Mouse (Mus musculus) c-Kit-positive CD71-positive TER-119-positive erythroid progenitor cells, embryonic 14.5 days (primary cell): Measurements from ENCODE around the gene Galnt17.
A peak's percentile ranks its signal among the peaks of the same experiment; 100 is the strongest.

Experiments used
- DNase-seq: peaks from one replicate; pipeline ENCODE4 v3.0.0-alpha.2; 2013; ENCODE audit warnings: low spot score

The Galnt17 gene

GRCm38 (mm10) chr5:131019346-131019965, 288.8 kb downstream of the Galnt17 start:
- no peak for DNase-seq

- DNase-seq = no peak
Observed at GRCm38 (mm10) chr5:131016066-131016465, 292.2 kb downstream of the Galnt17 start.

DNA sequence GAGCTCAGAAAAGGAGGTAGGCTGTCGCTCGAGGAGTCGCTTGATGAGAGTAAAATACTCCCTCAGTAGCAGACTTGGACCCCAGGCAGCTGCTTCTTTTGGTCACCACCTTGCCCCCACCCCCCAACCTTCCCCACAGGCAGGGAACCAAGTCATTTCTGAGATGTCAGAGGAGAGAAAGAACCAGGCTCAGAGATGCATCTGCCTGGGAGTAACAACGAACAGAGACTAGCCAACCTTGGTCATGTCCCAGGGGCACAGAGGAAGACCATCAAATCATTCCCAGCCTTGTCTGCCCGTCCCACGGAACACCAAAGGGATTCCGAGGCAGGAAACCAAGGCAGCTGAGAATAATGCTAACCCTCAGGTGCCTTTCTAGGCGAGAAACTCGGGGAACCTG, 293.0 kb downstream of the Galnt17 start:
- no peak for DNase-seq

- no peak for DNase-seq
Observed at GRCm38 (mm10) chr5:131013816-131014215, 294.5 kb downstream of the Galnt17 start.

DNA sequence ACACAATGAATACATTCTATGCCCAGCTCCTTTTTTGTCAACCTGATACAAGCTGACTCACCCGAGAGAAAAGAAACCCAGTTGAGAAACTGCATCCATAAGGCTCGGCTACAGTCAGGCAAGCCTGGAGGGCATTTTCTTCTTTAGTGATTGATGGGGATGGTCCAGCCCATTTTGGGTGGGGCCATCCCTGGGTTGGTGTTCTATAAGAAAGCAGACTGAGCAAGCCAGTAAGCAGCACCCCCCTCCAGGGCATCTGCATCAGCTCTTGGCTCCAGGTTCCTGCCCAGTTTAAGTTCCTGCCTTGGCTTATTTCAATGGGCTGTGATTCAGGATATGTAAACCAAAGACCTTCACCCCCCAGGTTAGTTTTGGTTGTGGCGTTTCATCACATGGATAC, 295.2 kb downstream of the Galnt17 start:
- DNase-seq = no peak

DNA sequence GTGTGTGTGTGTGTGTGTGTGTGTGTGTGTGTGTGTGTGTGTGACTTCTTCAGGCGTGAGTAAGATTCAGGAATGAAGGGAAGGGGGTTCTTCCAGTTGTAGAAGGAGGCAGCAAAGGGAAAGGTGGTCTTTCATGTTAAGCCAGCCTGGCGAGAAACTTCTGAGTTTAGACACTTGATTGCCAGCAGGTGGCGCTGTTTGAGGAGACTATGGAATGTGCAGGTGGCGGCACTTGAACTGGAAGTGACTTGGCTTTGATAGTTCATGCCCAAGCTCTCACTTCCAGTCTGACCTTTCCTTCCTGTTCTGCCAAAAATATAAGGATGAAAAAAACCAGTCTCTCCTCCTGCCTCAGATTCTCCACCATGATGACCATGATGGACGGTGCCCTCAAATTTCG, 298.8 kb downstream of the Galnt17 start:
- no peak for DNase-seq

DNA sequence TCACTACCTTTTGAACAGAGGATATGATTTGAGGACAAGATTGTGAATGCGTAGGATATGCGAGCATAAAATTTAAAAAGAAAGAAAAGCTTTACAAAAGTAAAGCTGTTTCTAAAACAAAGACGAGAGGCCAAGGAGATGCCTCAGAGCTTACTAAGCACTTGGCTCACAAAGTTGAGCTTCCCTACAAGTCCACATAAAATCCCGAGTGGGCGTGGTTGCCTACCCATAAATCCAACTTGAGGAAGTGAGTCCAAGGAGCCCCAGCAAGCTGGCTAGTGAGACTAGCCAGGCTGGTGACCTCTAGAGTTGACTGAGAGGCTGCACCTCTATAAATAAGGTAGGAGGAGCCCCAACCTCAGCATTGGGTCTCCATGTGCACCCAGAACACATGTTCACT, 299.8 kb downstream of the Galnt17 start:
- DNase-seq = no peak

DNA sequence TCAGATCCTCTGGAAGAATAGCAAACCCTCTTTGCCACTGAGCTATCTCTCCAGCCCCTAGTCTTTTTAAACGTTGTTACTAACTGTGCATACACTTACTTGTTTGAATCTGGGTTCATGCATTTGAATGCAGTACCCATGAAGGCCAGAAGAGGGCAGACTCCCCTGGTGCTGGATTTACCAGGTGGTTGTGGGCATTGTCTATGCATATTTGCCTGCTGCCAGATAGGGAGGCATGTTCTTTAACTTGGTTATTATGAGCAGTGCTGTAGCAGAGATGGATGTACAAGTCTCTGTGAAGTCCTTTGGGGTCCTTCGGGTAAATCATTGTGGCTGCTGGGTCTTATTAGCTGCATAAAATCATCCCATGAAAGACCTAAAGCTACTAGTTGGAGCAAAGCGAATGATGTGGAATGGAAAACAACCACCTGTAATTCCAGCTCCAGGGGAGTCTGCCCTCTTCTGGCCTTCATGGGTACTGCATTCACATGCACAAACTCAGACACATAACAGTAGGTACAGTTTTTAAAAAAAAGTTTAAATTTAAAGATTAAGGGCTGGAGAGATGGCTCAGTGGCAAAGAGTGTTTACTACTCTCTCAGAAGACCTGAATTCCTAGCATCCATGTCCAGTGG, 300.3 kb downstream of the Galnt17 start:
- DNase-seq = peak; percentile 3

DNA sequence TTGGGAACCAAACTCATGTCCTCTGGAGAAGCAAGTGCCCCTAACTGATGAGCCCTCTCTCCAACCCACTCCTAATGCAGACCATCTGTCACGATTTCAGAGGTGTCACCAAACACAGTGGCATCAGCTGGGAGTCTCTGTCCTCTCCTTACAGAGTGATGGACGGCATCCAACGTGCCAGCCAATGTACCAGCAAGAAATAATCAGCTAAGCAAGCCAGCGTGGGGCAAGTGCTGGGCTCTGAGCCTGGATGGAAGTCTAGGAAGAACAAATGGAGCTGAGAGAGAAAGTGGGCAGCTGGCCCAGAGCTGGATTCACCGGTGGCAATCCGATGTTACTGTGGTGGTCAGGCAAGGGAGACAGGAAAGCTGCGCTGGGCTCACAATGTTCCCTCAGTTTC, 301.1 kb downstream of the Galnt17 start:
- DNase-seq = no peak

- no peak for DNase-seq
Observed at GRCm38 (mm10) chr5:131006524-131006923, 301.8 kb downstream of the Galnt17 start.

- no peak for DNase-seq
Observed at GRCm38 (mm10) chr5:131000572-131000971, 307.7 kb downstream of the Galnt17 start.

DNA sequence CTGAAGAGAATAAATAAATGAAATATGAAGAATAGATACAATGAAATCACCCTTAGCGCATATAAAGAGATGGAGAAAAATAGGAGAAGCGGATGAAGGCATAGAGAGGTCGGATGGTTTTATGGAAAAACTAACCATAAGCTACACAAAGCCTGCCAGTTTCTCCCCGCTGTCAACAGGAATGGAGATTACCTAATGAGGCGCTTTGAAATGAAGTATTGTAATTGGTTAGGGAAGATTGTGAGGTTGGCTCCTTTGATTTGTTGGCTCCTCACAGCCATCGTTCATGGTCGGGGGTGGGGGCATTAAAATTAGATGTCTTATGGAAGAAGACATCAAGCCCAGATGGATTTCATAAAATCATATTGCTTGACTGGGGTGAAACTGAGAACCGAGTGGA, 329.0 kb downstream of the Galnt17 start:
- DNase-seq = no peak

- no peak for DNase-seq
Observed at GRCm38 (mm10) chr5:130978871-130979270, 329.4 kb downstream of the Galnt17 start.

DNA sequence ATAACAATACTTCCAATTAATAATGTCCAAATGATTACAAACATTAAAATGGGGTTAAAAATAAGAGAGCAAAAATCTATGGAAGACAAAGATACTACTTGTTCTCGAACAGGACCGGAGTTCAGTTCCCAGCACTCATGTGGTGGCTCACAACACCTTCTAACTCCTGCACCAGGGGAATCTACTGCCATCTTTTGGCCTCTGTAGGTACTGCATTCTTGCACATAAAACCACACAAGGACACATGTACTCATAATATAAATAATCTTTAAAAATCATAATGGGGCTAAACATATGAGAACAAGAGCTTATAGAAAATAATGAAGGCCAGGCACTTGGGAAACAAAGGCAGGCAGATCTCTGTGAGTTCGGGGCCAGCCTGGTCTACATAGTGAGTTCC, 330.3 kb downstream of the Galnt17 start:
- DNase-seq = no peak

- DNase-seq = no peak
Observed at GRCm38 (mm10) chr5:130952361-130952760, 355.9 kb downstream of the Galnt17 start.

DNA sequence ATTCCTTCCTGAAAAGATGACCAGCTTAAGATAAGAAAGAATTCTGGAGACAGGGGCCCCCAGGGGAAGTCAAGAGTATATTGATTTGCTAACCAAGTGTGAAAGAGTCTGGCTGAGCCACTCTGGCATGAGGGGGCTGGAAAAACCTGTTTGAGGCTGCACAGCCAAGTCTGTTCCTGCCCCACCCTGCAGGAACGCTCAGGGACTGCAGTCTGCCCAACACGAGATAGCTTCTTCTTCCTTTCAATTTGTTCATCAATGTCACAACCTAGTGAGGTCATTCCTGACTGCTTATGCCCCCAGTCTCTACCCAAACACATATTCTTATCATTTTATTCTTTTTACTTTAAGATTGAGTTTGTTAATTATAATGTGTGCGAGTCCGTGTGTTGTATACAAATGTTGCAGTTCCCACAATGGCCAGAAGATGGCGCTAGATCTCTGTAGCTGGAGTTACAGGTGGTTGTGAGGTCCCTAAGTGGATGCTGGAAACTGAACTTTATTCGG, 357.4 kb downstream of the Galnt17 start:
- DNase-seq = peak; percentile 0

DNA sequence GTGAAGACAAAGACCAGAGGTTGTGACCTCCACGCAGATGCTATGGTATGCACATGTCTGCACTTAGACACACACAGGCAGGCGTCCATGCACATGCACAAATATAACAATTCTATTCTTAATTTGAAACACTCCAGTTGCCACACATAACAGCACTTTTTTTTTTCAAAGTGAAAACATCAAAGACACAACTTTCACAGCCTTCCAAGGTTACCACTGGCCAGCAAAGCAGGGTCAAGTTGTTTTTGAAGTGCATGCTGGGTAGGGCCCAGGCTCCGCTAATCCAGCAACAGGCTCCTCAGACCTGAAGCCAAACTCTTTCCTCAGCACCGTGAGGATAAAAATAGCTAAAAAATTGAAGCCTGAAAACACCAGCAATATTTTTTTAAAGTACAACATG, 357.9 kb downstream of the Galnt17 start:
- DNase-seq = no peak

- DNase-seq = no peak
Observed at GRCm38 (mm10) chr5:130949710-130950109, 358.6 kb downstream of the Galnt17 start.

DNA sequence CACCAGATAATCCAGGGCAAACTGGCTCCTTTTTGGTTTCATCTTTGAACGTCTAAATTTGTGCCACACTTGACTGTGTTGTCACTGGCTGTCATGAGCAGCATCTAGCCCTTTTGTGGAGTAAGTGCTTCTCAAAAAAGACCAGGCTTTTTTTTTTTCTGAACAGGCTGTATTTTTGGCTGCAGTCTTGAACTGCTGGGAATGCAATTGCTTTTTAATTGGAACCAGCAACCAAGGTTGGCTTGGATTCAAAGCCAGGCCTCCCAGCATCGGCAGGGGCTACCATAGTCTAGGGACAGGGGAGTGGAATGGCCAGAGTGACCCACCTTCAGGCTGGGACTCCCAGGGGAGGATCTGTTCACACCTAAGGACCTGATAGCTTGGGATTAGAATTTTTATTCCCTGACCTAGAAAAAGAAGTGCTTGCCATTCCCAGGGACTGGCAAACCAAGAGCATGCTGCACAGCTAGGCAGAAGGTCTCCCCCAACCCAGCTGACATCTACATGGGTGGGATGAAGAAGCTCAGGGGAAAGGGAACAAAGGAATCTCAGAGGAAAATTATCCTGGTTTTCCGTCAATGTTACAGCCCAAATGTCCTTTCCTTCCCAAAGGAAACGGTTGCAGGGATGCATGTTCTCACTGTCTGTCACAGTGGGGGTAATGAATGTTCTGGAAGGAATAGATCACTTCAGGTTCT, 369.2 kb downstream of the Galnt17 start:
- no peak for DNase-seq

DNA sequence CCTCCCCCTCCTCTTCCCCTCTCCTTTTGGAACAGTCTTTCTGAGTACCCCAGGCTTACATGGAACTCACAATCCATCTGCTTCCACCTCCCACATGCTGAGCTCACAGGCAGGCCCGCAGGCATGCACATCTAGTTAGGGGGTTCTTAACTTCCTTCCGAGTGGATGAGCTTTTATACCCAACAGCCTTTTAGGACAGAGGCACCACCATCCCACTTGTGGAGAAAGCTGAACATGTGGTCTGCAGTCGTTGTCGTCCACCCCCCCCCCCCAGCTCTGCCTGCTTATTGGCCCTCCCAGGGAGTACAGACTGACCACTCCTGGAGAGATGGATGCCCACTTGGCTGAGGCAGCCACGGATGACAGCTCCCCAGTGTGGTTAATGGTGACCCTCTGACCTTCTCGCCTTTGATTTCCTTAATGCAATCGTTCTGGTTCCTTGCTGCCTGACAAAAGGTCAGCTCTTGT, 370.0 kb downstream of the Galnt17 start:
- no peak for DNase-seq

DNA sequence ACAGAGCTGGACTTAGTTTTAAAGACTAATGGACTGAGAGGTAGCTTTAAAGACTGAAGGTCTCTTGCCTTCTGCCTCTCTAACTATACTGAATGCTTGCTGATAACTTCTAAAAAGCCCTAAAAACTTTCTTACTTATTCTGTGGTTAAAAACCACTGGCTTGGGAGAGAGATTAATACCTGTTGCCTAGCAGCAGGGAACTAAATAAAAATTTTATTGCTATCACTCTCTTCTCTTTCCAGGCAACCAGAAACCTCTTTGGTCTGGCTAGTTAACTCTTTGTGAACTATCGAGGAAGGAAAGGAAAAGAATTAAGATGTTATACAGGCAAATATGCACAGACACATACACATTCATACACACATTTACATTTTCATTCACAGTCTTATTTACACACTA, 377.3 kb downstream of the Galnt17 start:
- no peak for DNase-seq

GRCm38 (mm10) chr5:130927794-130928149, 380.5 kb downstream of the Galnt17 start:
- DNase-seq = no peak

GRCm38 (mm10) chr5:130927138-130927793, 381.0 kb downstream of the Galnt17 start:
- DNase-seq = no peak
